Mouse (Mus musculus): ENCODE measurements around the gene Fam192a. TPM values are rescaled to one million over a fixed set of nuclear protein-coding genes. Genes with fewer than 3 reads are reported as not detected.

The Fam192a gene
- polyA plus RNA-seq, 1 experiment = 17.2 TPM

DNA sequence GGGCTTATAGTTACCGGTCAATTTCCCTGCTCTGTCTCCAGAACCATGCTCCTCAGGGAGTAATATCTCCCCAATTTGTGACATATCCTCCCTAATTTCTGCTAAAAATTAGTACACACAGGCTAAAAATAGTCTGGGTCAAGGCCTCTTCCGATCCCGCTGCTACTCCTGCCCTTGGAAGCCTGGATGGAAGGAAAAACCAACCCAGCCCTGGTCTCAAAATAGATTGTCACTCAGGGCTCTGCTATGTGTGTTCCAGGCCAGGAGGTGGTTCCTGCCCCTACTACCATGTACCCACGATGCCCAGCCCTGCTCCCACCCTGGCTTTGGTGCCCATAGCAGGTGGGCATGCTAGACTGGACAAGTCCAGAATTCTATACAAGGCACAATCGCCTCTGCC lies 51.8 kb downstream of the Fam192a start:
- DNase-seq (ENCODE audit: low read depth in 1 of 2, low spot score in 2 of 2) = no peak
- no peak overlapping the region; the same call in 1 of the 2 replicates for H3K27ac ChIP-seq (ENCODE audit: insufficient read depth, low read length)
- no peaks in the 10 kb centered on the region for H3K27me3 ChIP-seq (ENCODE audit: control insufficient read depth, insufficient read depth, low read length)
- H3K36me3 ChIP-seq (ENCODE audit: control insufficient read depth, insufficient read depth, low read length) = no peaks in the 10 kb centered on the region
- WGBS = 79% methylated on average over 5 of the region's 5 CpGs
- H3K4me3 ChIP-seq (ENCODE audit: extremely low read depth, insufficient read depth, insufficient read length) = no peak overlapping the region
- TF ChIP-seq CTCF (IDR thresholded peaks at IDR 0.05; ENCODE audit: extremely low read depth, insufficient read depth, insufficient read length, insufficient replicate concordance) (no peak), POLR2A (IDR thresholded peaks at IDR 0.05; ENCODE audit: low read depth, low read length) (no peak)
- H3K4me1 ChIP-seq (ENCODE audit: control insufficient read depth, insufficient read depth, insufficient read length) = peaks cover 12% of the 10 kb centered on the region; the same call in 1 of the 2 replicates

DNA sequence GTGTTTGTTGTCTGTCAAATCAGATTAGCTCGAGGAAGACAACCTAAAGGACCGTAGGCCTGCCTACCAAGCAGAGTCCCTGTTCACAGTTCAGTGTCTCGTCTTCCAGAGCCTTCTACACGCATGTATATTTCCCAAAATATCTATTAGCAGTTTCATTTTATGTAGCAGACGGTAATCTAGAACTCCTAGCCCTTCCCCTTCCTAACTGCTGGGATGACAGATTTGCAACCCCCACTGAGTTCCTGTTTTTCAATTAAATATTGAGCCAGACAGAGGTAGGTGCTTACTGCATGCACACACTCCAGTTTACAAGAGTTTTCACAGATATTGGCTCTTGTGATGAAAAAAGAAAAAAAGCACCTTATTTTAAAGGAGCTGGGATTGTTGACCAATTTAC lies 52.3 kb downstream of the Fam192a start:
- Histone ChIP-seq H3K4me3 (ENCODE audit: extremely low read depth, insufficient read depth, insufficient read length) (no peak overlapping the region), H3K4me1 (ENCODE audit: control insufficient read depth, insufficient read depth, insufficient read length) (peaks cover 12% of the 10 kb centered on the region; the same call in 1 of the 2 replicates), H3K27me3 (ENCODE audit: control insufficient read depth, insufficient read depth, low read length) (no peaks in the 10 kb centered on the region), H3K27ac (ENCODE audit: insufficient read depth, low read length) (peak overlapping the region; percentile 25; the same call in 1 of the 2 replicates), H3K36me3 (ENCODE audit: control insufficient read depth, insufficient read depth, low read length) (no peaks in the 10 kb centered on the region)
- DNase-seq (ENCODE audit: low read depth in 1 of 2, low spot score in 2 of 2) = no peak
- no peak for TF ChIP-seq POLR2A (IDR thresholded peaks at IDR 0.05; ENCODE audit: low read depth, low read length)
- TF ChIP-seq CTCF (IDR thresholded peaks at IDR 0.05; ENCODE audit: extremely low read depth, insufficient read depth, insufficient read length, insufficient replicate concordance) = no peak
- 19% methylated on average over 5 of the region's 5 CpGs for WGBS

DNA sequence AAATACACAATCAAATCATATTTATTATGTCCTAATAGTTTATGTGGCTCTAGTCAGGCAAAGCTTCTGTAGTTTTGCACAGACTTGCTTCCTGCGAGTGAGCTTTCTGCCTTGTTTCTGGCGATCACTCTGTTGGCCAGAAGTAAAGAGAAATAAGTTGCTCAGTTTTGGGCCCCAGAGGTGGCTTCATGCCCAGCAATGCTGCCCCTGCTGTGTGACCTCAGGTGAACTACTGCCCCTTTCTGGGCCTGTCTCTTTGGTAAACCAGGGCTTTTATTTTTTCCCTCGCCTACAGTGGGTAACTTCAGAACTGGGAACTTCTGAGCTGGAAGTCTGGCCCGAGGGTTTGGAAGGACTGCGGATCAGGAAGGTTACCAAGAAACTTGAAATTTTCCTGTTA lies 52.8 kb downstream of the Fam192a start:
- no peaks in the 10 kb centered on the region for H3K36me3 ChIP-seq (ENCODE audit: control insufficient read depth, insufficient read depth, low read length)
- H3K4me1 ChIP-seq (ENCODE audit: control insufficient read depth, insufficient read depth, insufficient read length) = peaks cover 12% of the 10 kb centered on the region; the same call in 1 of the 2 replicates
- TF ChIP-seq CTCF (IDR thresholded peaks at IDR 0.05; ENCODE audit: extremely low read depth, insufficient read depth, insufficient read length, insufficient replicate concordance) = no peak
- no peak for TF ChIP-seq POLR2A (IDR thresholded peaks at IDR 0.05; ENCODE audit: low read depth, low read length)
- no peak overlapping the region for H3K4me3 ChIP-seq (ENCODE audit: extremely low read depth, insufficient read depth, insufficient read length)
- no peak for DNase-seq (ENCODE audit: low read depth in 1 of 2, low spot score in 2 of 2)
- no peak overlapping the region for H3K27ac ChIP-seq (ENCODE audit: insufficient read depth, low read length)
- 63% methylated on average over 5 of the region's 5 CpGs for WGBS
- no peaks in the 10 kb centered on the region for H3K27me3 ChIP-seq (ENCODE audit: control insufficient read depth, insufficient read depth, low read length)

DNA sequence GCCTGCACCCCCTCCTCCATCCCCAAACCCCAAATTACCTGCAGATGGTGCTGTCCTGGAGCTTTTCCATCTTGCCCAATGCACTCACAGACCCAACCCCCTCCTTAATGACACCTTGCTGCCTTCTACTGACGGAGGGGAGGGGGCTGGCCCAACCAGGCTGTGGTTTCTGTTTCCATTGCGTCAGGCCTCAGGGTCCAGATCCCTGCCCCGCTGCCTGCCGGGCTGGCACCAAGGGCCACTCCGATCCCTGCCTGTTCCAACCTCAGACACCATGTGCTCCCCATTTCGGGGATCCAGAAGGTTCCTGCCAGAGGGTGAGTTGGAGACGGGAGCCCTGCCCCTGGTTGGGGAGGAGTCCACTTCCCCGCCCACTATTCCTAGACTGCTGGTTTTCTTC lies 57.8 kb downstream of the Fam192a start:
- no peak overlapping the region for H3K4me3 ChIP-seq (ENCODE audit: extremely low read depth, insufficient read depth, insufficient read length)
- no peak for TF ChIP-seq POLR2A (IDR thresholded peaks at IDR 0.05; ENCODE audit: low read depth, low read length)
- TF ChIP-seq CTCF (IDR thresholded peaks at IDR 0.05; ENCODE audit: extremely low read depth, insufficient read depth, insufficient read length, insufficient replicate concordance) = no peak
- no peak overlapping the region for H3K27ac ChIP-seq (ENCODE audit: insufficient read depth, low read length)
- peaks cover 3% of the 10 kb centered on the region; the same call in 1 of the 2 replicates for H3K4me1 ChIP-seq (ENCODE audit: control insufficient read depth, insufficient read depth, insufficient read length)
- no peaks in the 10 kb centered on the region for H3K36me3 ChIP-seq (ENCODE audit: control insufficient read depth, insufficient read depth, low read length)
- 84% methylated on average over 8 of the region's 8 CpGs for WGBS
- H3K27me3 ChIP-seq (ENCODE audit: control insufficient read depth, insufficient read depth, low read length) = no peaks in the 10 kb centered on the region
- DNase-seq (ENCODE audit: low read depth in 1 of 2, low spot score in 2 of 2) = no peak

DNA sequence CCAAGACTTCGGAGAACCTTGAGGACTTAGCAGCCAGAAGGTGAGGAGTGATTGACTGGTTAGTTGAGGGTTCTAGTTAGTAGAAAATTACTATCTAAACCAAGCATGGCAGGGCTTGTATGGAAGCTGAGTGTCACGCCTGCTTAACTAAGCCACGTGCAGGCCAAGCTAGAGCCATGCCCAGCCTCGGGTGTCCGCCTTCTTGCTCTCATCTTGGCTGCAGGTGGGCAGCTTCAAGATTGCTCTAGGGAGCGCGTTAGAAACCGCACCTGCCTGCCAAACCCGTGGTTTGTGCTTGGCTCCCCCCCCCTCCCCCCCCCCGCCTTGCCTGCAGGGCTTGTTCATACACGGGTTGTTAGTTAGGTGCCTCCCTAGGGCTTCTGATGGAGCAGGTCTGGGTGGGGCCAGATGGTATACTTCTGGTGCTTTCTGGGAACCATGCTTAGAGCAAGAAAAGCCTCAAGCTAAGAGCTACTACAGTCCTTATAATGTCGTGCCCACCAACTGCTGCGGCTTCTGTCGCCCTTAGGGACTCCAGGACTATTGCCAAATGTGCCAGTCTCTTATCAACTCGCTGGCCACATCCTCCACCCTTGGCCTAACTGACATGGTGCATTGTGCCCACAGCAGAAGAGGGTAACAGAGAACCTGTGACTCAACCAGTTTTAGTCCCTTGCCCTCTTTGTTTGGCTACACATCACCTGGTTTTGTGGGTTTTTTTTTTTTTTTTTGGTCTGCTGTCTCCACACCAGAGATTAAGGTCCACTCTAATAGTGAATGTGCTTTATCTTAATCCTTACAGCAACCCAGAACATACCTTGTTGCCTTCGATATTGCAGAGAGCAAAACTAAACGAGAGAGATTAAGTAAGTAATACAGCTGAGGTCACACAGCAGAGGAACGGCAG lies 60.7 kb downstream of the Fam192a start:
- H3K27me3 ChIP-seq (ENCODE audit: control insufficient read depth, insufficient read depth, low read length) = no peaks in the 10 kb centered on the region
- 22% methylated on average over 18 of the region's 18 CpGs for WGBS
- no peak for DNase-seq (ENCODE audit: low read depth in 1 of 2, low spot score in 2 of 2)
- peaks cover 3% of the 10 kb centered on the region; the same call in 1 of the 2 replicates for H3K4me1 ChIP-seq (ENCODE audit: control insufficient read depth, insufficient read depth, insufficient read length)
- no peak overlapping the region for H3K27ac ChIP-seq (ENCODE audit: insufficient read depth, low read length)
- no peak for TF ChIP-seq CTCF (IDR thresholded peaks at IDR 0.05; ENCODE audit: extremely low read depth, insufficient read depth, insufficient read length, insufficient replicate concordance)
- TF ChIP-seq POLR2A (IDR thresholded peaks at IDR 0.05; ENCODE audit: low read depth, low read length) = no peak
- no peaks in the 10 kb centered on the region for H3K36me3 ChIP-seq (ENCODE audit: control insufficient read depth, insufficient read depth, low read length)
- H3K4me3 ChIP-seq (ENCODE audit: extremely low read depth, insufficient read depth, insufficient read length) = no peak overlapping the region

DNA sequence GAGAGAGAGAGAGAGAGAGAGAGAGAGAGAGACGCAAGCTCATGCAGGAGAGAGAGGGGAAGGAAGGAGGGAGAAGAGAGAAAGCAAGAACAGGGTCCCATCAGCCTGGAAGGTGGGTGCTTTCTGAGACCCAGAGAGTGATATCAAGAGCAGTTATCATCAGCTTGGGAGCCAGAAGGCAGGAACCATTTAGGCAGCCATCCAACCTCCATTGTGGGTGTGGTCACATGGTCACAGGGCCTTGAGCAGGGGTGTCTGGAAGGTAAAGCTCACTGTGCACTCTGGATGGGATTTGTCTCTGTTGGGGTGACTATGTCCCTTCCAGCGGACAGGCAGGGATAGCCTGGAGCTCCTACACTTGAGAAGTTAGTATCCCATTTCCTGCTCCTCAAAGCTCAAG lies 61.8 kb downstream of the Fam192a start:
- DNase-seq (ENCODE audit: low read depth in 1 of 2, low spot score in 2 of 2) = no peak
- peaks cover 3% of the 10 kb centered on the region; the same call in 1 of the 2 replicates for H3K4me1 ChIP-seq (ENCODE audit: control insufficient read depth, insufficient read depth, insufficient read length)
- no peak overlapping the region for H3K27ac ChIP-seq (ENCODE audit: insufficient read depth, low read length)
- H3K27me3 ChIP-seq (ENCODE audit: control insufficient read depth, insufficient read depth, low read length) = no peaks in the 10 kb centered on the region
- TF ChIP-seq POLR2A (IDR thresholded peaks at IDR 0.05; ENCODE audit: low read depth, low read length) (no peak), CTCF (IDR thresholded peaks at IDR 0.05; ENCODE audit: extremely low read depth, insufficient read depth, insufficient read length, insufficient replicate concordance) (no peak)
- no peak overlapping the region for H3K4me3 ChIP-seq (ENCODE audit: extremely low read depth, insufficient read depth, insufficient read length)
- no peaks in the 10 kb centered on the region for H3K36me3 ChIP-seq (ENCODE audit: control insufficient read depth, insufficient read depth, low read length)
- 86% methylated on average over 2 of the region's 2 CpGs for WGBS

DNA sequence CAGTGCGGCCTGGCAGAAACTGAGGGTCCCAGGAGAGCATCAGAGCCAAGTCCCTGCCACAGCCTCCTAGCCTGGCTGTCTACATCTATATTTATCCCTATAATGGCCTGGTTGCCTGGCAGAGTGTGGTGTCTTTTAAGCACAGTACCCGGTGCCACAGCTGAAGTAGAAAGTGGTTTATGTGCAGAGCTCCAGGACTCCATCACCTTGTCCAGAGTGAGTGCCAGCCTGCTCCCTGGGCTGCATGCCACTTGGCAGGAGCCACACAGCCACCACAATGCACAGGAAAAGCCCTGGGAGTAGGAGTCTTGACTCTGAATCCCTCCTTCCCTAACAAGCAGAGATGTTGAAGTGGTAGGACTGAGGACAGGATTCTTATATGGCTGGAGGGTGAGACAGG lies 64.3 kb downstream of the Fam192a start:
- H3K27me3 ChIP-seq (ENCODE audit: control insufficient read depth, insufficient read depth, low read length) = peaks cover 10% of the 10 kb centered on the region
- H3K27ac ChIP-seq (ENCODE audit: insufficient read depth, low read length) = no peak overlapping the region
- TF ChIP-seq POLR2A (IDR thresholded peaks at IDR 0.05; ENCODE audit: low read depth, low read length) (no peak), CTCF (IDR thresholded peaks at IDR 0.05; ENCODE audit: extremely low read depth, insufficient read depth, insufficient read length, insufficient replicate concordance) (no peak)
- 69% methylated on average over 2 of the region's 2 CpGs for WGBS
- no peaks in the 10 kb centered on the region for H3K36me3 ChIP-seq (ENCODE audit: control insufficient read depth, insufficient read depth, low read length)
- no peak overlapping the region for H3K4me3 ChIP-seq (ENCODE audit: extremely low read depth, insufficient read depth, insufficient read length)
- DNase-seq (ENCODE audit: low read depth in 1 of 2, low spot score in 2 of 2) = no peak
- peaks cover 3% of the 10 kb centered on the region; the same call in 1 of the 2 replicates for H3K4me1 ChIP-seq (ENCODE audit: control insufficient read depth, insufficient read depth, insufficient read length)
